Mouse (Mus musculus): ENCODE measurements around the gene Trim30b. TPM values are rescaled to one million over a fixed set of nuclear protein-coding genes. Genes with fewer than 3 reads are reported as not detected.

The Trim30b gene
- polyA plus RNA-seq (2014; fragmentation: Illumina TruSeq; extraction: RNeasy Lipid Tissue Mini Kit (QIAGEN cat#74804); ENCODE audit: low read depth, low replicate concordance) = 0.24 TPM

DNA sequence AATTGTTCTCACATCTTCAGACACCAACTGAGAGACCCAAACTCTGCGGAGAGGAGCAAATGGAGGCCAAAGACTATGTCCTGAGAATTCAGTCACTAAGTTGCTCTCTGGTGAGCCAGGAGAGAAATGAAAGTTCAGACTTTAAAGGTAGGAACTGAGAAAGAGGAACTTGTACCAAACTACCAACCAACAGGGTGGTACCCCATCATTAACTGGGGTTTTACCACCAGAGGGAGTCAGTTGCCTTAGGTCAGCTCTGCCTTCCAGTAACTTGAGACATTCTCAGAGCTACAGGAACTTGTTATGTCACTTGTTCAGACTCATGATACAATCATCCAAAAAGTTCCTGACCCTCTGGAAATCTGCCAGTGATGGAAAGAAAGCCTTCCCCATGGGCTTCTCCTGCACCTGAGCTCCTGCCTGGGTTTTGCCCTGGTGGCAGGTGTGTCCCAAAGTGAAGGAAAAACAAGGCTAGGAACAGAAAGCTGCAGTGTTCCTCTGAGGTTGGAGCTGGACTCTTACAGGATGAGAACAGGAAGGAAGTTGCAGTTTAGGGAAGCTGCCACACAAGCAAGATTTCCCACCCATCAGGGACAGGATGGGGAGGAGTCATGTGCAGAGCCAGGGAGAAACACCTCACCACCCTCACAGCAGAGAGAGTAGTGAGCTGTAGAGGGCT, at the start of gene Trim30b:
Gene Trim30b (minus strand): TSS at position 149 of the 679 bp plus-strand sequence.

DNA sequence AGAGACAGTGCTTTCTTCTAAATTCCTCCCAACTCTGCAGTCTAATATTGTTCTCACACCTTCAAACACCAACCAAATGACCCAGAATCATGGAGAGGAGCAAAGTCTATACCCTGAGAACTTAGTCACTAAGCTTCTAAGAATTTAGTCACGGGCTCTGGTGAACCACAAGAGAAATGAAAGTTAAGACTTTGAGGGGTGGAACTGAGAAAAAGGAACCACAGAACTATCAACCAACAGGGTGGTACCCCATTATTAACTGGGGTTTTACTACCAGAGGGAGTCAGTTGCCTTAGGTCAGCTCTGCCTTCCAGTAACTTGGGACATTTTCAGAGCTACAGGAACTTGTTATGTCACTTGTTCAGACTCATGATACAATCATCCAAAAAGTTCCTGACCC, 31.0 kb upstream of the Trim30b start, which contains the start of gene Trim30c:
Gene Trim30c (minus strand): TSS at position 140 of the 400 bp plus-strand sequence.

DNA sequence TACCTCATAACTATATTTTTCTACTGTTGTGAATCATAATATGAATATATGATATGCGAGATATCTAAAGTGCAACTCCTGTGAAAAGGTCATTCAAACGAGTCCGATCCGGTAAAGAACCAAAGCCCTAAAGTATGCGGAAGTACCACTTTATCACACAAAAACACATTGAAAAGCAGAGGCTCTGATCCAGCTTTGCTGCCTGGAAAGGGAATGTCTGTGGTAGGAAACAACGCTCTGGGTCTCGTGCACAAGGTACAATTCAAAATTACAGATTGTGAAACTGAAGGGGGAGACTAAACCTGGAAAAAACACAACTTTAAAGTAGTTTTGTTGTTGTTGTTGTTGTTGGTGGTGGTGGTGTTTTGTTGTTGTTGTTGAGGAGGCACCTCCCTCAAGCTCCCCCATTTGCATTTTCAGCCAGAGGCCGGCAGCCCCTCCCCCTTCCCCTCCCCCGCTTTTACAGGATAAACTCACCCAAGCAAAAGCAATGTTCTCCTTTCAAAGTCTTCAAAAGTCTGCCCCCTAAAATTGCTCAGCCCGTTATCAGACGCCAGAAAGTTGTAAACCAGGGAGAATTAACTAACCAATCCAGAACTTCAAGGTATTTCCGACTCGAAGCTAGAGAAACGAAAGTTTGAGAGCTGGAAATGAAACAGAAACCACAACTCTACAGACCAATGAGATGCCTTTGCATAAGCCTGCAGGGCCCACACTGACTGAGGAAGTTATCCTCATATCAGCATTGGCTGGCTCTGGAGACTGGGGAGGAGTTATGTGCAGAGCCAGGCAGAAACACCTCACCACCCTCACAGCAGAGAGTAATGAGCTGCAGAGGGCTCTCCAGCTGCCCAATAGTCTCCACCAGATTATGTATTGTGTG, 16.7 kb downstream of the Trim30b start, which contains the start of gene Trim12c:
Gene Trim12c (minus strand): TSS at position 646 of the 883 bp plus-strand sequence.

DNA sequence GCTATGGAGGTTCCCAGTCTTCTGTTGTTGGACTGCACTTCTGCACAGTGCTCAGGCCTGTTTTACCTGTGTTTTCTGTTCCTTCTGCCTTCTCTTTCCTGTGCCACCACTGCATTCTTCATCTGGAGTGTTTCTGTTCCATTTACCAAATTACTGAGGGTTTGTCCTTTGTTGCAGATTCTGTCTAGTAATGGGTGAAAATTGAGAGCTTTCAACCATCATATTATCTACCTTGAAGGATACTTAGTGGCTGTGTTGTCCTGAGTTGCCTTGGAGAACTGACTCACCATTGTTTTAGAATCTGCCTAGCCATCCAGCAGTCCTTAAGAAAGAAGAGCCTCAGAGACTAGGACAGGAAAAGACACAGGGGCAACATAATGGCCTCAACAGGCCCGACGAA, 40.5 kb downstream of the Trim30b start, which contains the start of gene Trim34b:
Gene Trim34b (plus strand): TSS at position 301 of the 400 bp plus-strand sequence.

DNA sequence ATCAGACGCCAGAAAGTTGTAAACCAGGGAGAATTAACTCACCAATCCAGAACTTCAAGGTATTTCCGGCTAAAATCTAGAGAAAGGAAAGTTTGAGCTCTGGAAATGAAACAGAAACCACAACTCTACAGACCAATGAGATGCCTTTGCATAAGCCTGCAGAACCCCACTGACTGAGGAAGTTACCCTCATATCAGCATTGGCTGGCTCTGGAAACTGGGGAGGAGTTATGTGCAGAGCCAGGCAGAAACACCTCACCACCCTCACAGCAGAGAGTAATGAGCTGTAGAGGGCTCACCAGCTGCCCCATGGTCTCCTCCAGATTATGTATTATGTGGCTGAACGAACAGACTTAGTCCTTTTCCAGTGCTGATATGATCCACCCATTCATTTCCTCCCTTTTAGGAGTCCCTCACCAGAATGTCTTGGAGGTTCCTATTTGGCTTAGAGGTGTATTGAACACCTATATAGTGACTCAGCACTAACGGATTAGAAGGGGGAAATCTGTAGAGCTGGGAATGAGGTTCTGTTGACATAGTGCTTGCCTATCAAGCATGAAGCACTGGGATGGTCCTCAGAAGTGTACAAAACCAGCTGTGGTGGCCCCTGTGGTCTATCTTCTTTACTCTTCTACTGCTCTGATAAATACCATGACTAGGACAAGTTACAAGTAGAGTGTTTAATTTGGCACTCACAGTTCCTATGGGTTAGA, 54.2 kb downstream of the Trim30b start, which contains the start of gene Trim12a:
Gene Trim12a (minus strand): TSS at position 98 of the 712 bp plus-strand sequence.

Other genes with a start within 250 kb of the Trim30b start
- gene Ubqln5, start 240.1 kb downstream of the Trim30b start, polyA plus RNA-seq (2014; fragmentation: Illumina TruSeq; extraction: RNeasy Lipid Tissue Mini Kit (QIAGEN cat#74804); ENCODE audit: low read depth, low replicate concordance) = not detected
- not detected for gene Olfr643, start 232.5 kb downstream of the Trim30b start, polyA plus RNA-seq (2014; fragmentation: Illumina TruSeq; extraction: RNeasy Lipid Tissue Mini Kit (QIAGEN cat#74804); ENCODE audit: low read depth, low replicate concordance)
- gene Ubqln3, start 226.6 kb downstream of the Trim30b start, polyA plus RNA-seq (2014; fragmentation: Illumina TruSeq; extraction: RNeasy Lipid Tissue Mini Kit (QIAGEN cat#74804); ENCODE audit: low read depth, low replicate concordance) = not detected
- not detected for gene Ubqlnl, start 219.3 kb downstream of the Trim30b start, polyA plus RNA-seq (2014; fragmentation: Illumina TruSeq; extraction: RNeasy Lipid Tissue Mini Kit (QIAGEN cat#74804); ENCODE audit: low read depth, low replicate concordance)
- not detected for gene Olfm5, start 205.1 kb downstream of the Trim30b start, polyA plus RNA-seq (2014; fragmentation: Illumina TruSeq; extraction: RNeasy Lipid Tissue Mini Kit (QIAGEN cat#74804); ENCODE audit: low read depth, low replicate concordance)
- gene Olfr648, start 186.5 kb downstream of the Trim30b start, polyA plus RNA-seq (2014; fragmentation: Illumina TruSeq; extraction: RNeasy Lipid Tissue Mini Kit (QIAGEN cat#74804); ENCODE audit: low read depth, low replicate concordance) = not detected
- gene Olfr649, start 173.9 kb downstream of the Trim30b start, polyA plus RNA-seq (2014; fragmentation: Illumina TruSeq; extraction: RNeasy Lipid Tissue Mini Kit (QIAGEN cat#74804); ENCODE audit: low read depth, low replicate concordance) = not detected
- gene Trim6, start 151.1 kb downstream of the Trim30b start, polyA plus RNA-seq (2014; fragmentation: Illumina TruSeq; extraction: RNeasy Lipid Tissue Mini Kit (QIAGEN cat#74804); ENCODE audit: low read depth, low replicate concordance) = 0.76 TPM
- 7.4 TPM for gene Trim34a, start 125.4 kb downstream of the Trim30b start, polyA plus RNA-seq (2014; fragmentation: Illumina TruSeq; extraction: RNeasy Lipid Tissue Mini Kit (QIAGEN cat#74804); ENCODE audit: low read depth, low replicate concordance)
- gene Trim5, start 81.8 kb downstream of the Trim30b start, polyA plus RNA-seq (2014; fragmentation: Illumina TruSeq; extraction: RNeasy Lipid Tissue Mini Kit (QIAGEN cat#74804); ENCODE audit: low read depth, low replicate concordance) = 1.6 TPM
- gene Trim12a, start 54.4 kb downstream of the Trim30b start, polyA plus RNA-seq (2014; fragmentation: Illumina TruSeq; extraction: RNeasy Lipid Tissue Mini Kit (QIAGEN cat#74804); ENCODE audit: low read depth, low replicate concordance) = 19.8 TPM
- gene Trim34b, start 40.4 kb downstream of the Trim30b start, polyA plus RNA-seq (2014; fragmentation: Illumina TruSeq; extraction: RNeasy Lipid Tissue Mini Kit (QIAGEN cat#74804); ENCODE audit: low read depth, low replicate concordance) = not detected
- 8.5 TPM for gene Trim12c, start 16.5 kb downstream of the Trim30b start, polyA plus RNA-seq (2014; fragmentation: Illumina TruSeq; extraction: RNeasy Lipid Tissue Mini Kit (QIAGEN cat#74804); ENCODE audit: low read depth, low replicate concordance)
- not detected for gene Trim30c, start 31.0 kb upstream of the Trim30b start, polyA plus RNA-seq (2014; fragmentation: Illumina TruSeq; extraction: RNeasy Lipid Tissue Mini Kit (QIAGEN cat#74804); ENCODE audit: low read depth, low replicate concordance)
- 6.7 TPM for gene Trim30a, start 95.3 kb upstream of the Trim30b start, polyA plus RNA-seq (2014; fragmentation: Illumina TruSeq; extraction: RNeasy Lipid Tissue Mini Kit (QIAGEN cat#74804); ENCODE audit: low read depth, low replicate concordance)
- gene Trim30d, start 138.0 kb upstream of the Trim30b start, polyA plus RNA-seq (2014; fragmentation: Illumina TruSeq; extraction: RNeasy Lipid Tissue Mini Kit (QIAGEN cat#74804); ENCODE audit: low read depth, low replicate concordance) = 2.1 TPM
- not detected for gene Olfr651, start 180.2 kb upstream of the Trim30b start, polyA plus RNA-seq (2014; fragmentation: Illumina TruSeq; extraction: RNeasy Lipid Tissue Mini Kit (QIAGEN cat#74804); ENCODE audit: low read depth, low replicate concordance)
- not detected for gene Olfr652, start 191.0 kb upstream of the Trim30b start, polyA plus RNA-seq (2014; fragmentation: Illumina TruSeq; extraction: RNeasy Lipid Tissue Mini Kit (QIAGEN cat#74804); ENCODE audit: low read depth, low replicate concordance)
- gene Olfr653, start 207.4 kb upstream of the Trim30b start, polyA plus RNA-seq (2014; fragmentation: Illumina TruSeq; extraction: RNeasy Lipid Tissue Mini Kit (QIAGEN cat#74804); ENCODE audit: low read depth, low replicate concordance) = not detected
- not detected for gene Olfr654, start 217.1 kb upstream of the Trim30b start, polyA plus RNA-seq (2014; fragmentation: Illumina TruSeq; extraction: RNeasy Lipid Tissue Mini Kit (QIAGEN cat#74804); ENCODE audit: low read depth, low replicate concordance)
- gene Olfr655, start 231.9 kb upstream of the Trim30b start, polyA plus RNA-seq (2014; fragmentation: Illumina TruSeq; extraction: RNeasy Lipid Tissue Mini Kit (QIAGEN cat#74804); ENCODE audit: low read depth, low replicate concordance) = not detected
- gene Olfr656, start 244.1 kb upstream of the Trim30b start, polyA plus RNA-seq (2014; fragmentation: Illumina TruSeq; extraction: RNeasy Lipid Tissue Mini Kit (QIAGEN cat#74804); ENCODE audit: low read depth, low replicate concordance) = not detected